In genomic region chr2:180215951-180216350, GRCm38 (mm10) we compare ENCODE assay signal across 9 mouse cellular contexts. TPM values are rescaled to one million over a fixed set of nuclear protein-coding genes. Genes with fewer than 3 reads are reported as not detected.
A peak's percentile ranks its signal among the peaks of the same experiment; 100 is the strongest.
DNase-seq lines count a peak whose midpoint lies in the region; ATAC-seq and TF ChIP-seq lines count a peak whose summit lies in the region.
"Had no signal": no experiment of that assay in that cellular context is flagged by ENCODE, and none has a peak within 500 bp of the region (broad histone marks: within the 10 kb centered on the region; RNA-seq: fewer than 3 reads in every experiment).

No protein-coding gene starts in this region.

- peak overlapping the region; percentile 89 for H3K27ac ChIP-seq in brown adipose tissue, adult 24 weeks (replicated peaks; ENCODE audit: low read depth, low read length)
- no peak overlapping the region for H3K27ac ChIP-seq in intestine, postnatal 0 days (ENCODE audit: low read depth, low read length)
- H3K27ac ChIP-seq in lung, embryonic 14.5 days (ENCODE audit: low read depth), result peak overlapping the region; percentile 81
- H3K27ac ChIP-seq: embryonic facial prominence, embryonic 12.5 days had no signal

- DNase-seq in Muller cell, postnatal 12 days (ENCODE audit: inconsistent ontology term), result peak; percentile 79
- peak; percentile 44 for DNase-seq in lung, embryonic 14.5 days
- DNase-seq in right cerebral cortex, adult 2 months (ENCODE audit: low spot score in 2 of 2), result no peak
- no peak for DNase-seq in spleen, adult 18-20 months
- DNase-seq in layer of hippocampus, adult 9-10 months (ENCODE audit: low spot score), result no peak

- 32% methylated on average over 6 of the region's 6 CpGs for WGBS in intestine, postnatal 0 days
- 59% methylated on average over 6 of the region's 6 CpGs for WGBS in lung, embryonic 14.5 days

- H3K4me2 ChIP-seq in intestine, postnatal 0 days (replicated peaks; ENCODE audit: low read depth), result no peak overlapping the region
- 0 out of 2 replicates have a peak overlapping the region, but pooled peaks have one; percentile 15 for H3K4me2 ChIP-seq in lung, embryonic 14.5 days
- H3K4me2 ChIP-seq: embryonic facial prominence, embryonic 12.5 days had no signal

- H3K36me3 ChIP-seq in intestine, postnatal 0 days (ENCODE audit: control insufficient read depth, insufficient read depth), result no peaks in the 10 kb centered on the region
- no peaks in the 10 kb centered on the region; the same call in 1 of the 2 replicates for H3K36me3 ChIP-seq in lung, embryonic 14.5 days (ENCODE audit: insufficient read depth)
- H3K36me3 ChIP-seq: embryonic facial prominence, embryonic 12.5 days had no signal

- H3K4me3 ChIP-seq in brown adipose tissue, adult 24 weeks (ENCODE audit: insufficient read depth, low read depth, low read length), result no peak overlapping the region
- H3K4me3 ChIP-seq in intestine, postnatal 0 days (ENCODE audit: low read depth, low read length), result no peak overlapping the region
- no peak overlapping the region for H3K4me3 ChIP-seq in lung, embryonic 14.5 days (ENCODE audit: low read depth, low read length)
- H3K4me3 ChIP-seq: embryonic facial prominence, embryonic 12.5 days had no signal

- TF ChIP-seq CTCF in intestine, postnatal 0 days (IDR thresholded peaks at IDR 0.05; ENCODE audit: low read depth), result no peak
- no peak for TF ChIP-seq CTCF in lung, embryonic 14.5 days (IDR thresholded peaks at IDR 0.05; ENCODE audit: low read depth)

- H3K9me3 ChIP-seq in intestine, postnatal 0 days (ENCODE audit: control insufficient read depth), result 0 out of 2 replicates have a peak, but pooled peaks cover 3% of the 10 kb centered on the region
- no peaks in the 10 kb centered on the region; the same call in 1 of the 2 replicates for H3K9me3 ChIP-seq in lung, embryonic 14.5 days (ENCODE audit: low read depth, low read length)
- H3K9me3 ChIP-seq: embryonic facial prominence, embryonic 12.5 days had no signal

- H3K4me1 ChIP-seq in brown adipose tissue, adult 24 weeks (ENCODE audit: control insufficient read depth, insufficient read depth, insufficient read length, low read length), result peaks cover 51% of the 10 kb centered on the region
- H3K4me1 ChIP-seq in intestine, postnatal 0 days (replicated peaks; ENCODE audit: control insufficient read depth, insufficient read depth, low read length), result peaks cover 20% of the 10 kb centered on the region
- peaks cover 40% of the 10 kb centered on the region for H3K4me1 ChIP-seq in lung, embryonic 14.5 days (ENCODE audit: insufficient read depth)

- peak; percentile 37; the same call in 1 of the 2 replicates for ATAC-seq in intestine, postnatal 0 days
- ATAC-seq in lung, embryonic 14.5 days (ENCODE audit: insufficient read depth), result no peak
- ATAC-seq in frontal cortex, adult (ENCODE audit: low TSS enrichment), result no peak

- H3K9ac ChIP-seq in intestine, postnatal 0 days (ENCODE audit: low read depth, low read length), result no peak overlapping the region
- peak overlapping the region; percentile 36 for H3K9ac ChIP-seq in lung, embryonic 14.5 days
- H3K9ac ChIP-seq: embryonic facial prominence, embryonic 12.5 days had no signal

- no peaks in the 10 kb centered on the region for H3K27me3 ChIP-seq in intestine, postnatal 0 days (replicated peaks; ENCODE audit: control insufficient read depth, insufficient read depth, low read length)
- H3K27me3 ChIP-seq in lung, embryonic 14.5 days (ENCODE audit: insufficient read depth, low read length), result no peaks in the 10 kb centered on the region
- H3K27me3 ChIP-seq: embryonic facial prominence, embryonic 12.5 days had no signal

RNA-seq across cellular contexts. Expression of gene Lama5, which starts 9.7 kb away (rescaled TPM):
- 3.2 and 7.3 TPM in 2 replicates for polyA plus RNA-seq in brown adipose tissue, adult 24 weeks (2012; ENCODE audit: insufficient read depth, insufficient read length, missing spikeins)
- 19.8 and 23.5 TPM in 2 replicates for polyA plus RNA-seq in intestine, postnatal 0 days (2015; fragmentation: Nextera tagmentation; extraction: Ambion mirVana)
- 95.0 and 95.1 TPM in 2 replicates for polyA plus RNA-seq in lung, embryonic 14.5 days (2014; fragmentation: Nextera tagmentation; extraction: Ambion mirVana)

RNA-seq across cellular contexts. Expression of gene Rps21, which starts 41.2 kb away (rescaled TPM):
- 875 and 1,284 TPM in 2 replicates for polyA plus RNA-seq in brown adipose tissue, adult 24 weeks (2012; ENCODE audit: insufficient read depth, insufficient read length, missing spikeins)
- 442 and 454 TPM in 2 replicates for polyA plus RNA-seq in intestine, postnatal 0 days (2015; fragmentation: Nextera tagmentation; extraction: Ambion mirVana)
- polyA plus RNA-seq in lung, embryonic 14.5 days (2014; fragmentation: Nextera tagmentation; extraction: Ambion mirVana), result 630 and 724 TPM in 2 replicates

RNA-seq across cellular contexts. Expression of gene Adrm1, which starts 44.7 kb away (rescaled TPM):
- polyA plus RNA-seq in brown adipose tissue, adult 24 weeks (2012; ENCODE audit: insufficient read depth, insufficient read length, missing spikeins), result 65.9 and 105 TPM in 2 replicates
- polyA plus RNA-seq in intestine, postnatal 0 days (2015; fragmentation: Nextera tagmentation; extraction: Ambion mirVana), result 132 and 142 TPM in 2 replicates
- polyA plus RNA-seq in lung, embryonic 14.5 days (2014; fragmentation: Nextera tagmentation; extraction: Ambion mirVana), result 160 and 163 TPM in 2 replicates

RNA-seq across cellular contexts. Expression of gene Cables2, which starts 57.3 kb away (rescaled TPM):
- polyA plus RNA-seq in brown adipose tissue, adult 24 weeks (2012; ENCODE audit: insufficient read depth, insufficient read length, missing spikeins), result 4.6 and 5.1 TPM in 2 replicates
- polyA plus RNA-seq in intestine, postnatal 0 days (2015; fragmentation: Nextera tagmentation; extraction: Ambion mirVana), result 8.2 and 8.4 TPM in 2 replicates
- polyA plus RNA-seq in lung, embryonic 14.5 days (2014; fragmentation: Nextera tagmentation; extraction: Ambion mirVana), result 24.0 and 25.6 TPM in 2 replicates

Comparison
In these comparisons a context has a peak if more than half of its experiments do, and no peak if none do; other contexts are left out.
1. DNase-seq: peak in Muller cell, postnatal 12 days (single experiment) and lung, embryonic 14.5 days (single experiment); none in right cerebral cortex, adult 2 months (0 of 2), spleen, adult 18-20 months (0 of 2) and layer of hippocampus, adult 9-10 months (single experiment).